Mouse (Mus musculus): Measurements from ENCODE around the gene Car1.

DNA sequence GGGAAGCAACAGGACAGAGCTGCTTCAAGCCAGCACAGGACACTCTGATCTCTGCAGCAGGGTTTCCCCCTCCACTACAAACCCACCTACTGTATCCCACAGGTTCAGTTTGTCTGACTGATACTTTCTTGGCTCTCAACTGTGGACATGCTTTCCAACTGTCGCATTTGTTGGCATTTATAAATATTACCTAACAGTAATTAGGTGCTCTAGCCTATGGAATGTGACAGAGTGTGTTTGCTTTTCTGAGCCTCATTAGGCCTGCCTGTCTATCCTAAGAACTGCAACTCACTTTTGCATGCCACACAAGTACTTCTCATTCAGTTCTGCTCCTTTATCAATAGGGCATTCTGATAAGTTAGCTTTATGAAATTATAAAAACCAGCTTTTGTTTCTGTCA lies 46.3 kb upstream of the Car1 start:
- TF ChIP-seq CTCF (IDR thresholded peaks at IDR 0.05; ENCODE audit: insufficient read depth, low read length) (no peak), POLR2A (IDR thresholded peaks at IDR 0.05; ENCODE audit: borderline replicate concordance, extremely low read depth, low read depth, low read length) (no peak)

Data from lung, adult 2 months (tissue).